Mouse (Mus musculus): ENCODE data around the gene Aff1. TPM values are rescaled to one million over a fixed set of nuclear protein-coding genes. Genes with fewer than 3 reads are reported as not detected.

Aff1 gene
- total RNA-seq, 2 experiments from 2014 or later = 47.4 to 53.4 TPM

GRCm38 (mm10) chr5:103821062-103821461 is 128.9 kb downstream of the Aff1 start:
- DNase-seq = no peak
- intact Hi-C loops (cut with DNase I) = no loop called here

GRCm38 (mm10) chr5:103821500-103822298 is 129.5 kb downstream of the Aff1 start:
- intact Hi-C loops (cut with DNase I) = no loop called here
- DNase-seq = no peak

GRCm38 (mm10) chr5:103822949-103823348 is 130.8 kb downstream of the Aff1 start:
- DNase-seq = no peak
- intact Hi-C loops (cut with DNase I) = no loop called here

- DNase-seq = peak in 1 of 2 experiments; percentile 41
- intact Hi-C loops (cut with DNase I) = no loop called here
These were observed 136.1 kb downstream of the Aff1 start for GRCm38 (mm10) chr5:103828304-103828703.

- DNase-seq = peak in 1 of 2 experiments; percentile 31
- intact Hi-C loops (cut with DNase I) = no loop called here
These were observed 136.6 kb downstream of the Aff1 start for GRCm38 (mm10) chr5:103828729-103829128.

GRCm38 (mm10) chr5:103829158-103829557 is 137.0 kb downstream of the Aff1 start:
- DNase-seq = no peak
- intact Hi-C loops (cut with DNase I) = no loop called here

- intact Hi-C loops (cut with DNase I) = no loop called here
These were observed 138.7 kb downstream of the Aff1 start for GRCm38 (mm10) chr5:103830886-103831285.

GRCm38 (mm10) chr5:103835471-103836147 is 143.4 kb downstream of the Aff1 start:
- DNase-seq = no peak
- intact Hi-C loops (cut with DNase I) = no loop called here

More at GRCm38 (mm10) chr5:103830886-103831285, 138.7 kb downstream of the Aff1 start:
- no peak for DNase-seq

GRCm38 (mm10) chr5:103836148-103836784 is 144.1 kb downstream of the Aff1 start:
- no peak for DNase-seq
- intact Hi-C loops (cut with DNase I) = no loop called here

GRCm38 (mm10) chr5:103838550-103839264 is 146.5 kb downstream of the Aff1 start:
- intact Hi-C loops (cut with DNase I) = no loop called here
- peak in 1 of 2 experiments; percentile 51 for DNase-seq

- intact Hi-C loops (cut with DNase I) = no loop called here
- no peak for DNase-seq
These were observed 147.1 kb downstream of the Aff1 start for GRCm38 (mm10) chr5:103839265-103839626.

- peak; percentile 46 to 61 for DNase-seq
- intact Hi-C loops (cut with DNase I) = loop anchor here (10.0 kb wide), 1 partner anchor 489 kb away; no protein-coding TSS in a partner anchor
These were observed 151.8 kb downstream of the Aff1 start for GRCm38 (mm10) chr5:103843938-103844337.

GRCm38 (mm10) chr5:103845418-103846153 is 153.4 kb downstream of the Aff1 start:
- intact Hi-C loops (cut with DNase I) = loop anchor here (10.0 kb wide), 1 partner anchor 491 kb away; no protein-coding TSS in a partner anchor
- DNase-seq = no peak

GRCm38 (mm10) chr5:103846154-103846551 is 154.0 kb downstream of the Aff1 start:
- DNase-seq = no peak
- intact Hi-C loops (cut with DNase I) = loop anchor here (10.0 kb wide), 1 partner anchor 491 kb away; no protein-coding TSS in a partner anchor

GRCm38 (mm10) chr5:103846609-103847008 is 154.4 kb downstream of the Aff1 start:
- intact Hi-C loops (cut with DNase I) = loop anchor here (10.0 kb wide), 1 partner anchor 492 kb away; no protein-coding TSS in a partner anchor

GRCm38 (mm10) chr5:103848546-103848945 is 156.4 kb downstream of the Aff1 start:
- intact Hi-C loops (cut with DNase I) = loop anchor here (10.0 kb wide), 1 partner anchor 494 kb away; no protein-coding TSS in a partner anchor
- DNase-seq = no peak

More at GRCm38 (mm10) chr5:103846609-103847008, 154.4 kb downstream of the Aff1 start:
- DNase-seq = no peak

- intact Hi-C loops (cut with DNase I) = no loop called here
These were observed 160.8 kb downstream of the Aff1 start for GRCm38 (mm10) chr5:103852756-103853549.

GRCm38 (mm10) chr5:103854041-103854806 is 162.1 kb downstream of the Aff1 start:
- no peak for DNase-seq
- intact Hi-C loops (cut with DNase I) = no loop called here

More at GRCm38 (mm10) chr5:103852756-103853549, 160.8 kb downstream of the Aff1 start:
- DNase-seq = no peak

Measured in heart, postnatal 14 days (tissue).